Mouse (Mus musculus) retina, adult 2 months (tissue): ENCODE measurements around the gene Wdpcp.

Experiments
- DNase-seq: peaks from one replicate; pipeline ENCODE4 v3.0.0-alpha.2; 2012; ENCODE audit warnings: low read depth, low spot score

The Wdpcp gene

GRCm38 (mm10) chr11:21735272-21735671, 163.2 kb downstream of the Wdpcp start:
- DNase-seq = no peak

DNA sequence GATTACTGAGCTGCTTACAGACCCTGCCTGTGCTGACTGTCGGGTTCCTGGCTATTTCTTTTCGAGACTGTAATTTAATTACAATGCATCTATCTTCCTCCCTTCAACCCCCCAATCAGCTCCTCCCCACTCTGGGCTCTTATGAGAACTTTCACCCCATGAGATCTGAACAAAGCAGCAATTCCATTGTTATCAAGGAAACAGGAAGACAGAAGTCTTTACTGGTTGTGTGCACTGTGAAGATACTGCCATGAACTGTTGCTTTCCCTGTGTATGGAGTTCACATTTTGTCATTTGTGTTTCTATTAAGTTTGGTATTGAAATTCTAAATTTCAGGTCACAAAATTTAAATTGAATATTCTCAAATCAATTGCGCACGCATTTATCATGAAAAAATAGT, 177.5 kb downstream of the Wdpcp start:
- no peak for DNase-seq

DNA sequence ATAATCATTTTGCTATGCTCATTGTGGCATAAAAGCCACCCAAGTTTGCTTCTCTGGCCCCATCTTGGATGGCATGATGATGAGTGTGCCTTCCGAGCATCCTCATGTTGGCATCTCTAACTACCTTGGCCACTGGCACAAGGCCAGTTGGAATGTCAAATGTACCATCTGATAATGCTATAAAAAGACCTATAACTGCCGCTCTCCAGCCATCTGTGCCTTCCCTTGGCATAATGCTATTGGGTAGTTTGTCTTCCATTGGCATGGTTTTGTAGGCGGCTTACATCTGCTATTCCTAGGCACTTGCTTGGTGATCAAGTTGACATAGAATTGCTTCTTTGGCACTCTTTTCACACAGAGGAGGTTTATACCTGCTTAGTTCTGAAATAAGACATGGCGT, 191.2 kb downstream of the Wdpcp start:
- no peak for DNase-seq

DNA sequence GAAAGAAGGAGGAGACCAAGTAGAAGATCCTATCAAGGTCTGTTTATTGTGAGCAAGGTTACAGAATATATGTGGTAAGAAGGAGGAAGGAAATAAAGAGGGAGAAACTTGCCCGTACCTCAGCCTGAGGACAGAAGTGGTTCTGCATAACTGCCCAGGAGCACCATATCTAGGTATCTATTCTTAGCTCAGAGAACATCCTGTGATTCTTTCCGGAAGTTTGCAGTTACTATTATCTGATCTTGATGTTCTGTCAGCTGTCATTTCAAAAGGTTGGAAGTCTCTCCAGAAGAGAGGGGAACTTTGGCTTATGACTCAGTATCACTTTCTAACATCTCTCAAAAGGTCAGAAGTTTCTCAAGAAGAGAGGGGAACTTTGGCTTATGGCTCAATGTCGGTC, 216.8 kb downstream of the Wdpcp start:
- no peak for DNase-seq

DNA sequence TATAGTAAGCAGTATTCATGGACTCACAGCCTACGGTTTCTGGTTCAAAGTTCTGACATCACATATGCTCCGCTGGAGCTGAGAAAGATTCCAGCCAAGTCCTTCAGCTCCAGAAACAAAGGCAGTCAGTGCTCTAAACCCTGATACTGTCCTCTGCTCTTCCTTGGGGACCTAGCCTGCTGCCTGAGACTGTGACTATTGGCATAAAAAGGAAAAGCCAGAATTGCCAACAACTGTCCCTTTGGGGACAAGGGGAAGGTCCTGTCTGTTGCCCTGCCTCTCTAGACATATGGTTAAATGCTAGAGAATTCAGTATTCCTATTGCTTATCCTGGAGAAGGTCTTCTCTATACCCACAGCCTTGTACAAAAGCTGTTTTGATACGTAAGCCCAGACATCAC, 252.9 kb downstream of the Wdpcp start:
- no peak for DNase-seq

DNA sequence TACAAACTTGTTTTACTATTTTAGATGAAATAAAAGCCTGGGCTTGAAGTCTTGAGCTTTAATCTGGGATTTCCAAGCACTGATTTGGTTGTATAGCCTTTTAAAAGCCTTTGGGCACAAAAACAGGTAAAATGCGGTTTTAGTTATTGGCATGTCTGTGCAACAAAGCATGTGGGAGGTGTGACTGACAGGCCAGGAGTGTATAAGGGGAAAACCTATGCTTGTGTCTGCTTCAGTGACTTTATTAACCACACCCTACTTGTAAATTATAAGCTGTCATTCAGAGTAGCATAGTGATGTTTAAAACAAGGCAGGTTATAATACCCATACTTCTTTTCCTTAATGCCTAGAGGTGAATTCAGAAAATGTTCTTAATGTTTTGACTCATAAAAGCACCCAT, 254.5 kb downstream of the Wdpcp start:
- DNase-seq = no peak

GRCm38 (mm10) chr11:21847040-21847439, 275.0 kb downstream of the Wdpcp start:
- no peak for DNase-seq

GRCm38 (mm10) chr11:21864000-21864399, 292.0 kb downstream of the Wdpcp start:
- DNase-seq = no peak

DNA sequence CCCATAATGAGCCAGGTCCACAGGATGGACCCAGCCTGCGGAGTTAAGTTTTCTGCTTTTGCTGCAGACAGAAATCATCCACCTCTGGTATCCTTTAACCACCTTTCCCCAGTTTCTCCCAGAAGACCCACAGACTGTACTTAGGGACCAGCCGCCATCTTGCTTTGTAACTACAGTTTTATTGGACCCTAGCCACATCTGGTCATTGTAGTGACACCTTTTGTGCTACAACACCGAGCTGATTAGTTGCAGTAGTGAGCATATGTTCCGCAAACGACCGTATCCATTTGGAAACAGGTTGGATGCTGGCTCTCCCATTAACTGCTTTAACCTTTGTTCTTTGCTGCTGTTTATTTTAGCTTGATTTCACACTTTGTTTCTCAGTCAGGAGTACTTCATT, 292.5 kb downstream of the Wdpcp start:
- no peak for DNase-seq

DNA sequence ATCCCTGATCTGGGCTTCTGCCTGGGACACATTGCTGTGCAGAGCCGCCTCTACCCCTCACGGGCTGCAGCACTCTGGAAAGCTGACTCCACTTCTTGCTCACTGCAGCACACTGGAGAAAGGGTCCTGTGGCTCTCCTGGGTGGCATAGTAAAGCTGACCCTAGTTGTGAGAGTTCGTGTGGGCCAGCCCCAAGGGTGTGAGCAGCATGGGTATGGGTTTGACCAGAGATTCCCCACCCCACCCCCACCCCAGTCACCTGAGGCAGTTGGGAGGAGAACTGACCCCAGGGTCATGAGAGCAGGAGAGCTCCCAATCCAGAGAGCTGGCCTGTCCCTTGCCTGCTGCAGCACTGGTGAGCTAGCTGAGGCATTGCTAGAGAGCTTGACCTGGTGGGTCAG, 296.6 kb downstream of the Wdpcp start:
- DNase-seq = no peak

- no peak for DNase-seq
Observed at GRCm38 (mm10) chr11:21870863-21871262, 298.8 kb downstream of the Wdpcp start.

DNA sequence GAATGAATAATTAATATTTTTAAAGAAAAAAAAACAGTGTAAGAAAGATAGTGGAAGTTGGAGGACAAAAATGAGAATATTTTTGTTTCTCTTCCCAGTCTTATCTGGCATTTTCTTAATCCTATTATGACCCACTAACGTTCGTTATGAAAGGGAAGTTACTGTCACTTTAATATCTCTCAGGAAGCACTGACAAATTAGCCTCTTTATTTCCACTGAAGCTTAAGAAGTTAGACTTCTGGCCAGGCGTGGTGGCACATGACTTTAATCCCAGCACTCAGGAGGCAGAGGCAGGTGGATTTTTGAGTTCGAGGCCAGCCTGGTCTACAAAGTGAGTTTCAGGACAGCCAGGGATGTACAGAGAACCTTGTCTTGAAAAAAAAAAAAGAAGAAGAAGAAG, 299.7 kb downstream of the Wdpcp start:
- DNase-seq = no peak

DNA sequence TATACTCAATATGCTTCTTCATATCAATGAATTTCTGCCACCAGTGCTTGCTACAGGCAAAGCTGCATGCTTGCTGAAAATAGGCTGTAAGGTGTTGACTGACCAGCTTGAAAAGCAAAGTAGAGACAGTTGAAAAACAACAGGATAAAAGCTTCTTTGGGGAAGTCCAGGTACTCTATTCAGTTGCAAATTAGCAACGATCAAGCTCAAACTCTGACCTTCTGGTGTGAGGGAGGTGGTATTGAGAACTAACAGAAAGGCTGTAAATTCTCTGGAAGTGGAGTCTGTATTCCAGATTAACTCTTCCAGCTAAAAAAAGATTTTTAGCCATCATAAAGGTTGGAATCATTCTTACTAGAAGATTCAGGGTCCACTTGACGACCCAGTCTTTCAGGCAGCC, 303.0 kb downstream of the Wdpcp start:
- DNase-seq = no peak

- DNase-seq = no peak
Observed at GRCm38 (mm10) chr11:21894696-21895095, 322.7 kb downstream of the Wdpcp start.

DNA sequence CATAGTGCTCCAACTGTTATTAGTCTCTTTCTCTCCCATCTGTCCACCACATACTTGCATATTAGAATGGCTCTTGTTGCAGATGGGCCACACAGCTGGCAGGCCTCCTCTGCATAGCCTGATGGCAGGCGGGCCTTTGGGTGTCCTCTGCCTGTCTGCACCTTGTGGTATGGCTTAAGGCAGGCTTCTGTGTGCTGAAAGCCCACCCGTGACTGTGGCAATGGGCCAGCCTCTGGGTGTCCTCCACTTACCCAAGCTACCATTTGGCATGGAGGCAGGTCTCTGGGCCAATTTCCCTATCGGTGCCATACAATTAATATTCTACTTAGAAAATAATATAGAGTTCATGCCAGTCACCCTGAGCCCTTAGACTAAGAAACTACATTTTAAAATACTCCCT, 350.5 kb downstream of the Wdpcp start:
- no peak for DNase-seq
